Mouse (Mus musculus): ENCODE data around the gene Atxn2.

- no peak for TF ChIP-seq CTCF (IDR thresholded peaks at IDR 0.05; ENCODE audit: borderline replicate concordance, control insufficient read depth, extremely low read depth, insufficient read depth, low read length, poor library complexity)
- TF ChIP-seq POLR2A (IDR thresholded peaks at IDR 0.05; ENCODE audit: control insufficient read depth, extremely low read depth, insufficient read depth, low read length, poor library complexity) = no peak
These were observed 7.8 kb upstream of the Atxn2 start for GRCm38 (mm10) chr5:121703341-121703740.

Data from thymus, adult 2 months (tissue).